ENCODE assay signal across 24 mouse cellular contexts in the genomic region with DNA sequence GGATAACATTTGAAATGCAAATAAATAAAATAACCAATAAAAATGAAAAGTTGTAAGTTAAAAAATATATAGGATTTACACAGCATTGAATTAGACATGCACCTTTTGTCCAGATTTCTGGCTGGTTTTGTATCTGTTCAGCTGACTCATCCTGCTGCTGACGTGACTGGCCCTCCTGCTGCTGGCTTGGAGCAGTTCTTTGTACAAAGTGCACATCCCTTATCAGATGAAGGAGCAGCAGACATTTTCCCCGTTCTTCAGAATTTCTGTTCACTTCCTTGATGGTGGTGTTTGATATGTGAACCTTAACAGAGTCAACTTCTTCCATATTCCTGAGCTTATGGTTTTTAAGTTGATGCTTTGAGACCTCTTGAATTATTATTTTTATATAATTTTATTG.
A peak's percentile ranks its signal among the peaks of the same experiment; 100 is the strongest.
DNase-seq lines count a peak whose midpoint lies in the region; ATAC-seq lines count a peak whose summit lies in the region.
"Had no signal": no experiment of that assay in that cellular context is flagged by ENCODE, and none has a peak within 500 bp of the region (broad histone marks: within the 10 kb centered on the region; RNA-seq: fewer than 3 reads in every experiment).

No protein-coding gene starts in this region.

- no peak overlapping the region for H3K4me3 ChIP-seq in intestine, embryonic 15.5 days (replicated peaks)
- no peak overlapping the region for H3K4me3 ChIP-seq in kidney, embryonic 14.5 days (ENCODE audit: low read length)
- H3K4me3 ChIP-seq: forebrain, embryonic 10.5 days; gastrocnemius, adult 2 months; hindbrain, embryonic 15.5 days; layer of hippocampus, adult 2 months; left cerebral cortex, adult 2 months; limb, embryonic 10.5 days; neural tube, embryonic 15.5 days had no signal

- H3K36me3 ChIP-seq in intestine, embryonic 15.5 days: no peaks in the 10 kb centered on the region
- no peaks in the 10 kb centered on the region for H3K36me3 ChIP-seq in kidney, embryonic 14.5 days (ENCODE audit: control insufficient read depth, insufficient read depth, low read length)
- H3K36me3 ChIP-seq: forebrain, embryonic 10.5 days; hindbrain, embryonic 15.5 days; limb, embryonic 10.5 days; neural tube, embryonic 15.5 days had no signal

- peak; percentile 4 to 23 for DNase-seq in urinary bladder, postnatal 36 days (ENCODE audit: low spot score in 2 of 2)
- no peak for DNase-seq in urinary bladder, postnatal 25 days (ENCODE audit: low spot score)
- DNase-seq in MN1 (ENCODE audit: low spot score): peak; percentile 35
- DNase-seq in cerebellum, adult 8-10 months: no peak
- DNase-seq in lung, postnatal 25 days (ENCODE audit: low spot score): no peak
- DNase-seq: cerebellum, adult 11-12 months; cerebellum, postnatal 25 days; gastrocnemius, adult 2 months; heart, adult 11 months; heart, postnatal 4 days; kidney, adult 11 months; kidney, postnatal 14 days; liver, postnatal 0 days; lung, postnatal 10 days; spleen, adult 18-20 months had no signal

- no peak overlapping the region for H3K9ac ChIP-seq in intestine, embryonic 15.5 days
- no peak overlapping the region for H3K9ac ChIP-seq in kidney, embryonic 14.5 days (ENCODE audit: low read depth, low read length)
- H3K9ac ChIP-seq: hindbrain, embryonic 15.5 days; liver, postnatal 0 days; neural tube, embryonic 15.5 days had no signal

- H3K27me3 ChIP-seq in intestine, embryonic 15.5 days (replicated peaks): no peaks in the 10 kb centered on the region
- H3K27me3 ChIP-seq in kidney, embryonic 14.5 days (ENCODE audit: control insufficient read depth, insufficient read depth, low read length): no peaks in the 10 kb centered on the region
- H3K27me3 ChIP-seq: hindbrain, embryonic 15.5 days; neural tube, embryonic 15.5 days had no signal

- H3K27ac ChIP-seq in intestine, embryonic 15.5 days: no peak overlapping the region
- no peak overlapping the region for H3K27ac ChIP-seq in kidney, embryonic 14.5 days (ENCODE audit: low read depth, low read length)
- H3K27ac ChIP-seq: forebrain, embryonic 10.5 days; gastrocnemius, adult 2 months; hindbrain, embryonic 15.5 days; layer of hippocampus, adult 2 months; left cerebral cortex, adult 2 months; limb, embryonic 10.5 days; neural tube, embryonic 15.5 days had no signal

- no peaks in the 10 kb centered on the region for H3K9me3 ChIP-seq in intestine, embryonic 15.5 days
- H3K9me3 ChIP-seq in kidney, embryonic 14.5 days (ENCODE audit: control insufficient read depth, low read length): no peaks in the 10 kb centered on the region
- H3K9me3 ChIP-seq: forebrain, embryonic 10.5 days; hindbrain, embryonic 15.5 days; limb, embryonic 10.5 days; neural tube, embryonic 15.5 days had no signal

- ATAC-seq in intestine, embryonic 15.5 days: 0 out of 2 replicates have a peak, but pooled peaks have one; percentile 49
- ATAC-seq in kidney, embryonic 14.5 days (ENCODE audit: low FRiP score, low TSS enrichment): no peak
- ATAC-seq: CD4-positive, CD25-positive, alpha-beta regulatory T cell, adult 4 months; liver, postnatal 0 days had no signal

- WGBS in intestine, embryonic 15.5 days: 42% methylated on average over 2 of the region's 2 CpGs
- 67% methylated on average over 2 of the region's 2 CpGs for WGBS in kidney, embryonic 14.5 days

- H3K4me2 ChIP-seq in intestine, embryonic 15.5 days (replicated peaks): no peak overlapping the region
- H3K4me2 ChIP-seq in kidney, embryonic 14.5 days (replicated peaks; ENCODE audit: low read depth, low read length): no peak overlapping the region
- H3K4me2 ChIP-seq: hindbrain, embryonic 15.5 days; neural tube, embryonic 15.5 days had no signal

- no peaks in the 10 kb centered on the region for H3K4me1 ChIP-seq in intestine, embryonic 15.5 days (replicated peaks)
- no peaks in the 10 kb centered on the region for H3K4me1 ChIP-seq in kidney, embryonic 14.5 days (ENCODE audit: control insufficient read depth, insufficient read depth, low read length)
- H3K4me1 ChIP-seq: hindbrain, embryonic 15.5 days; limb, embryonic 10.5 days; neural tube, embryonic 15.5 days had no signal

Comparison
In these comparisons a context has a peak if more than half of its experiments do, and no peak if none do; other contexts are left out.
1. DNase-seq: peak in urinary bladder, postnatal 36 days (2 of 2) and MN1 (single experiment); none in urinary bladder, postnatal 25 days (single experiment), cerebellum, adult 8-10 months (single experiment) and lung, postnatal 25 days (single experiment).